8 mouse cellular contexts compared by ENCODE assay signal in the genomic region with DNA sequence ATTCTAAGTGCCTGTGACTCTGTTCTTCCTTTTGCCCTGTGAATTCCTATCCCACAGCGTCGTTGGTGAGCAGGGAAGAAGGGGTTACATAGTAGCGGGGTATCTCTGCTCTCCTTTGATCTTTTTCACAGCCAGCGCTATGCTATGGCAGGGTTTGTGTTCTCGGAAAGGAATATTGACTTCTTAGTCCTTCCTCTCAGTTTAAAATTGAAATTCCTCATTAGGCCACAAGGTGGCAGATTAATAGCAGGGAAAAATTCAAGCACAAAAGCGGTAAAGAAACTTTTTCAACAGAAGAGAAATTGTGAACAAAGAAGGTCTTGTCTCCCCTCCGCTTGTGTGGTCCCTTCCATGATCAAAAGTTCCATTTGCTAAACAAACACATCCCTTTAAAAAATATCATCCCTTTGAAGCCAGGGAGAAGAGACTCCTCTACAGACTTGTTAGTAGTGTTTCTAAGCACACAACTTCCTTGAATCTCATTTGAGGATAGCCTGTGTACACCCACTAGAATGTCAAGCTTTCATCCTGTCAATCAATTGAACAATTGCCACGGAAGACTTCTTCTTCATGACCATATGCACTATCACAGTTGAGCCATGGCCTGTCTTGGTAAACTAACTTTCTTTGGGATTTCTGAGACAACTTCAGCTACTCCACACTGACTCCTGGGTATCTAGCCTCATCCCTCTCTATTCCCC.
A peak's percentile ranks its signal among the peaks of the same experiment; 100 is the strongest.
DNase-seq lines count a peak whose midpoint lies in the region; ATAC-seq and TF ChIP-seq lines count a peak whose summit lies in the region.

No protein-coding gene starts in this region.

- no peaks in the 10 kb centered on the region for H3K36me3 ChIP-seq in forebrain, embryonic 14.5 days (ENCODE audit: control insufficient read depth, insufficient read depth, low read length)
- H3K36me3 ChIP-seq in neural tube, embryonic 15.5 days: no peaks in the 10 kb centered on the region

- peak; percentile 80 for TF ChIP-seq CTCF in gastrocnemius, adult 2 months (IDR thresholded peaks at IDR 0.05)

- H3K27ac ChIP-seq in gastrocnemius, adult 2 months: peak overlapping the region; percentile 79
- H3K27ac ChIP-seq in forebrain, embryonic 14.5 days (ENCODE audit: low read depth, low read length): no peak overlapping the region
- H3K27ac ChIP-seq in neural tube, embryonic 15.5 days (replicated peaks): no peak overlapping the region

- H3K27me3 ChIP-seq in forebrain, embryonic 14.5 days (replicated peaks; ENCODE audit: control insufficient read depth, insufficient read depth, low read length): peaks cover 3% of the 10 kb centered on the region; the same call in 1 of the 2 replicates
- no peaks in the 10 kb centered on the region for H3K27me3 ChIP-seq in neural tube, embryonic 15.5 days (replicated peaks)

- DNase-seq in gastrocnemius, adult 2 months: no peak
- DNase-seq in gastrocnemius, postnatal 36 days: no peak
- DNase-seq in urinary bladder, postnatal 25 days (ENCODE audit: low spot score): peak; percentile 15
- no peak for DNase-seq in urinary bladder, postnatal 10 days (ENCODE audit: low spot score)
- peak; percentile 88 for DNase-seq in forebrain, embryonic 14.5 days (ENCODE audit: low spot score)
- peak; percentile 27 to 57 for DNase-seq in left cerebral cortex, postnatal 25 days (ENCODE audit: low spot score in 2 of 2)

- peak; percentile 48 for ATAC-seq in forebrain, embryonic 14.5 days
- ATAC-seq in neural tube, embryonic 15.5 days (ENCODE audit: low FRiP score): no peak; the same call in 1 of the 2 replicates
- ATAC-seq in megakaryocyte-erythroid progenitor cell, adult 5-6 weeks (replicated peaks; ENCODE audit: low FRiP score, low TSS enrichment, poor library complexity, severe bottlenecking): no peak

- no peaks in the 10 kb centered on the region for H3K4me1 ChIP-seq in forebrain, embryonic 14.5 days (ENCODE audit: control insufficient read depth, insufficient read depth, low read length)
- H3K4me1 ChIP-seq in neural tube, embryonic 15.5 days: peaks cover 2% of the 10 kb centered on the region; the same call in 1 of the 2 replicates

- H3K4me3 ChIP-seq in gastrocnemius, adult 2 months: no peak overlapping the region
- H3K4me3 ChIP-seq in forebrain, embryonic 14.5 days (ENCODE audit: low read depth, low read length): no peak overlapping the region
- H3K4me3 ChIP-seq in neural tube, embryonic 15.5 days (replicated peaks): no peak overlapping the region

- H3K9me3 ChIP-seq in forebrain, embryonic 14.5 days (replicated peaks; ENCODE audit: control insufficient read depth, low read length): no peaks in the 10 kb centered on the region
- H3K9me3 ChIP-seq in neural tube, embryonic 15.5 days (replicated peaks): no peaks in the 10 kb centered on the region

- 4% methylated on average over 8 of the region's 8 CpGs for WGBS in forebrain, embryonic 14.5 days
- 5% methylated on average over 8 of the region's 8 CpGs for WGBS in neural tube, embryonic 15.5 days

- intact Hi-C loops in gastrocnemius, adult 2 months (cut with DNase I): loop anchor here (1.0 to 10.0 kb wide), 3 partner anchors 191 to 263 kb away; partner anchors contain the start of gene Ccdc71l
- intact Hi-C loops in gastrocnemius, postnatal 36 days (cut with DNase I): loop anchor here (5.0 kb wide), 2 partner anchors 180 to 260 kb away; partner anchors contain the start of gene Nampt
- intact Hi-C loops in left cerebral cortex, postnatal 25 days (cut with DNase I): loop anchor here (1.0 to 5.0 kb wide), 2 partner anchors 185 to 260 kb away; no protein-coding TSS in a partner anchor

- no peak overlapping the region for H3K4me2 ChIP-seq in forebrain, embryonic 14.5 days (ENCODE audit: low read length)
- H3K4me2 ChIP-seq in neural tube, embryonic 15.5 days: peak overlapping the region; percentile 32; the same call in 1 of the 2 replicates

- no peak overlapping the region for H3K9ac ChIP-seq in forebrain, embryonic 14.5 days (ENCODE audit: low read length)
- no peak overlapping the region for H3K9ac ChIP-seq in neural tube, embryonic 15.5 days (replicated peaks)

Comparison
In these comparisons a context has a peak if more than half of its experiments do, and no peak if none do; other contexts are left out.
1. DNase-seq: peak in urinary bladder, postnatal 25 days (single experiment), forebrain, embryonic 14.5 days (single experiment) and left cerebral cortex, postnatal 25 days (2 of 2); none in gastrocnemius, adult 2 months (single experiment), gastrocnemius, postnatal 36 days (0 of 2) and urinary bladder, postnatal 10 days (single experiment).